Mouse (Mus musculus): Measurements from ENCODE around the gene Mmd2. TPM values are rescaled to one million over a fixed set of nuclear protein-coding genes. Genes with fewer than 3 reads are reported as not detected.
A peak's percentile ranks its signal among the peaks of the same experiment; 100 is the strongest.

Gene Mmd2
- total and polyA plus RNA-seq, 3 experiments, result not detected

DNA sequence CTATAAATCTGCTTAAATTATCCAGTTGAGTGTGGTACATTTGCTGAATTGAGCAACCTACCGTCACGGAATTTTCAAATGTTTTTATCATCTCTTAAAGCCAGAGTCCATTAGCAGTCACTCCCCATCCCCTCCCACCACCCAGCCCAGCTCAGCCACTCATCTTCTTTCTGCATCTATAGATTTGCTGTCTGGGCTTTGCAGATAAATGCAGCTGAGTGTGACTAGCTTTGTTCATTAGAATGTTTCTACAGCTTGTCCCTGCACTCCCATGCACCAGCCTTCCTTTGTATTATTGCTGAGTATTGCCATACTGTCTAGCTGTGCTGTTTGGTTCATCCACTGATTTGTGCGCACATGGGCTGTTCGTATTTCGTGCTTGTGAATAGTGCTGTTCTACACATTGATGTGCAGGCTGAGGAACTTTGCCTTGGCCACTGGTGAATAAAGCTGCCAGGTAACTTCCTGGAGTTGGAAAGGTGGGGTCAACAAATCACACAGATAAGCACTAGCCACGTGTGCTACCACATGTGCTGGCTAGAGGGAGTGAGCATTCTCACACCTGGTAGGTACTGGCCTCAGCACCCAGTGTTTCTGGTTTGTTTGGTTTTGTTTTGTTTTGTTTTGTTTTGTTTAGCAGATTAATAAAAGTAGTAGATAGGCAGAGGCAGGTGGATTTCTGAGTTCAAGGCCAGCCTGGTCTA, 42.3 kb upstream of the Mmd2 start:
- Histone ChIP-seq H3K36me3 (ENCODE audit: control insufficient read depth in 1 of 2, insufficient read depth in 2 of 2, low read length in 2 of 2) (peaks cover 0 to 30% of the 10 kb centered on the region in 2 experiments), H3K79me2 (ENCODE audit: control insufficient read depth, insufficient read depth, low read length, poor library complexity) (peaks cover 4% of the 10 kb centered on the region; the same call in 1 of the 2 replicates), H3K4me3 (ENCODE audit: control insufficient read depth in 1 of 2, insufficient read depth in 1 of 2, low read depth in 2 of 2, low read length in 2 of 2) (no peak overlapping the region), H3K4me1 (ENCODE audit: control insufficient read depth in 1 of 2, insufficient read depth in 2 of 2, low read length in 2 of 2) (peaks cover 15 to 28% of the 10 kb centered on the region in 2 experiments), H3K27ac (ENCODE audit: control insufficient read depth, low read depth, low read length) (peak overlapping the region; percentile 55), H3K9ac (ENCODE audit: control insufficient read depth, low read depth, low read length, poor library complexity, severe bottlenecking) (no peak overlapping the region), H3K9me3 (replicated peaks; ENCODE audit: insufficient read depth, low read length) (no peaks in the 10 kb centered on the region), H3K27me3 (ENCODE audit: control insufficient read depth in 1 of 2, insufficient read depth in 2 of 2, low read length in 2 of 2) (no peaks in the 10 kb centered on the region)
- peak; percentile 75 for DNase-seq (ENCODE audit: low read depth, low spot score)
- TF ChIP-seq USF1 (IDR thresholded peaks at IDR 0.05; ENCODE audit: low read depth, low read length) (peak; percentile 45; the same call in 1 of the 2 replicates), KAT2A (conservative IDR thresholded peaks at IDR 0.05; ENCODE audit: low read depth, low read length) (peak; percentile 20; the same call in 1 of the 2 replicates), TCF12 (IDR thresholded peaks at IDR 0.05; ENCODE audit: low read depth, low read length) (peak; percentile 95), TAL1 (IDR thresholded peaks at IDR 0.05; ENCODE audit: low read length) (peak; percentile 55), HCFC1 (IDR thresholded peaks at IDR 0.05; ENCODE audit: low read depth, low read length) (no peak), NELFE (IDR thresholded peaks at IDR 0.05; ENCODE audit: low read depth, low read length) (no peak), ZMIZ1 (IDR thresholded peaks at IDR 0.05; ENCODE audit: low read depth, low read length) (no peak), RAD21 (IDR thresholded peaks at IDR 0.05; ENCODE audit: low read depth, low read length) (no peak), MYC (IDR thresholded peaks at IDR 0.05; ENCODE audit: low read depth, low read length) (peak; percentile 55; the same call in 1 of the 2 replicates), MEF2A (IDR thresholded peaks at IDR 0.05; ENCODE audit: extremely low read depth, insufficient replicate concordance, low read depth, low read length, poor library complexity, severe bottlenecking) (no peak; the same call in 1 of the 2 replicates), POLR2A (IDR thresholded peaks at IDR 0.05; ENCODE audit: control insufficient read depth in 1 of 2, insufficient read depth in 1 of 2, low read depth in 1 of 2, low read length in 2 of 2, poor library complexity in 1 of 2) (no peak), JUND (IDR thresholded peaks at IDR 0.05; ENCODE audit: low read depth, low read length) (no peak), MAX (IDR thresholded peaks at IDR 0.05; ENCODE audit: low read length) (peak; percentile 37; the same call in 1 of the 2 replicates), USF2 (IDR thresholded peaks at IDR 0.05; ENCODE audit: borderline replicate concordance in 1 of 2, insufficient read depth in 1 of 2, low read depth in 1 of 2, low read length in 2 of 2) (no peak), GATA1 (IDR thresholded peaks at IDR 0.05; ENCODE audit: low read depth, low read length) (peak; percentile 89), BHLHE40 (IDR thresholded peaks at IDR 0.05; ENCODE audit: borderline replicate concordance, low read depth, low read length) (peak; percentile 79), MYB (IDR thresholded peaks at IDR 0.05; ENCODE audit: low read depth, low read length) (0 out of 2 replicates have a peak, but pooled peaks have one; percentile 7), CTCF (IDR thresholded peaks at IDR 0.05 in 2 of 3, conservative IDR thresholded peaks at IDR 0.05 in 1 of 3; ENCODE audit: control insufficient read depth in 1 of 3, insufficient read depth in 1 of 3, low read depth in 2 of 3, low read length in 3 of 3, poor library complexity in 1 of 3, severe bottlenecking in 1 of 3) (no peak), NRF1 (IDR thresholded peaks at IDR 0.05; ENCODE audit: insufficient read depth, low read depth, low read length, poor library complexity, severe bottlenecking) (no peak), MAFK (IDR thresholded peaks at IDR 0.05; ENCODE audit: borderline replicate concordance, low read depth, low read length) (0 out of 2 replicates have a peak, but pooled peaks have one; percentile 36), POLR2AphosphoS5 (IDR thresholded peaks at IDR 0.05; ENCODE audit: borderline replicate concordance, low read depth, low read length) (no peak), ZKSCAN1 (IDR thresholded peaks at IDR 0.05; ENCODE audit: low read depth, low read length) (no peak), POLR2AphosphoS2 (IDR thresholded peaks at IDR 0.05; ENCODE audit: low read length) (no peak), RCOR1 (IDR thresholded peaks at IDR 0.05; ENCODE audit: low read depth, low read length) (peak; percentile 63; the same call in 1 of the 2 replicates), ELF1 (IDR thresholded peaks at IDR 0.05; ENCODE audit: low read depth, low read length) (0 out of 2 replicates have a peak, but pooled peaks have one; percentile 15), SMC3 (IDR thresholded peaks at IDR 0.05; ENCODE audit: low read depth, low read length) (no peak), TBP (IDR thresholded peaks at IDR 0.05; ENCODE audit: low read depth, low read length) (no peak), CHD1 (IDR thresholded peaks at IDR 0.05; ENCODE audit: low read depth, low read length) (no peak), CHD2 (IDR thresholded peaks at IDR 0.05; ENCODE audit: low read length) (no peak), SIN3A (IDR thresholded peaks at IDR 0.05; ENCODE audit: low read length) (peak; percentile 60), GABPA (IDR thresholded peaks at IDR 0.05; ENCODE audit: low read depth, low read length) (no peak), E2F4 (IDR thresholded peaks at IDR 0.05; ENCODE audit: borderline replicate concordance, low read depth, low read length) (no peak), ETS1 (IDR thresholded peaks at IDR 0.05; ENCODE audit: low read depth, low read length) (peak; percentile 76), MXI1 (IDR thresholded peaks at IDR 0.05; ENCODE audit: low read depth, low read length) (peak; percentile 67), ZC3H11A (IDR thresholded peaks at IDR 0.05; ENCODE audit: low read depth, low read length) (no peak), EP300 (IDR thresholded peaks at IDR 0.05; ENCODE audit: low read depth in 1 of 2, low read length in 2 of 2) (peak; percentile 83 to 88)

Measured in MEL (cell line).